Mouse (Mus musculus) lung, embryonic 14.5 days (tissue): ENCODE measurements around the gene Kazald1. TPM values are rescaled to one million over a fixed set of nuclear protein-coding genes. Genes with fewer than 3 reads are reported as not detected.
A peak's percentile ranks its signal among the peaks of the same experiment; 100 is the strongest.

Experiments used
- ATAC-seq: fragments of 200-750 bp; cut with Nextera tagmentation; 2 replicates; pipeline ENCODE4 v1.8.0; 2017; ENCODE audit warnings: mild to moderate bottlenecking, moderate TSS enrichment, moderate library complexity; ENCODE audit not compliant: insufficient read depth
- DNase-seq: peaks from one replicate; pipeline ENCODE4 v3.0.0-alpha.2; 2015
- H3K27ac ChIP-seq: fragments of 300-500 bp; sonication (generic); 2 replicates; pipeline ENCODE4 v1.5.1; 2014; ENCODE audit warnings: low read depth, mild to moderate bottlenecking, moderate library complexity
- H3K27me3 ChIP-seq: fragments of 300-500 bp; sonication (generic); 2 replicates; pipeline ENCODE4 v1.6.1; 2014; ENCODE audit warnings: low read length, control low read depth; ENCODE audit not compliant: insufficient read depth
- H3K36me3 ChIP-seq: fragments of 300-500 bp; sonication (generic); 2 replicates; pipeline ENCODE4 v1.6.1; 2014; ENCODE audit warnings: control low read depth; ENCODE audit not compliant: insufficient read depth
- H3K4me1 ChIP-seq: fragments of 300-500 bp; sonication (generic); 2 replicates; pipeline ENCODE4 v1.6.1; 2014; ENCODE audit warnings: antibody characterized with exemption, control low read depth; ENCODE audit not compliant: insufficient read depth
- H3K4me2 ChIP-seq: fragments of 300-500 bp; sonication (generic); 2 replicates; pipeline ENCODE4 v1.6.1; 2014; ENCODE audit warnings: mild to moderate bottlenecking
- H3K4me3 ChIP-seq: fragments of 300-500 bp; sonication (generic); 2 replicates; pipeline ENCODE4 v1.5.1; 2014; ENCODE audit warnings: low read depth, low read length
- H3K9ac ChIP-seq: fragments of 300-500 bp; sonication (generic); 2 replicates; pipeline ENCODE4 v1.6.1; 2014
- H3K9me3 ChIP-seq: fragments of 300-500 bp; sonication (generic); 2 replicates; pipeline ENCODE4 v1.6.1; 2016; ENCODE audit warnings: low read depth, low read length, control low read depth
- CTCF ChIP-seq: IDR thresholded peaks from 2 replicates; pipeline ENCODE4 v1.5.1; 2016; ENCODE audit warnings: antibody characterized with exemption, low read depth
- WGBS: fragments of 180-500 bp; shearing (Covaris S2); extraction: QIAGEN DNeasy Blood & Tissue Kit; methylation state at CpG from one replicate; pipeline ENCODE4 v1.1.7; 2014; 5-methylcytosine and 5-hydroxymethylcytosine counted together
- polyA plus RNA-seq: library from polyadenylated mRNA; unstranded; fragments of >200 nt; fragmentation: Nextera tagmentation; extraction: Ambion mirVana; gene quantifications from 2 replicates; pipeline ENCODE4 v1.2.1, GENCODE M21; 2014

The Kazald1 gene
- polyA plus RNA-seq, 1 experiment from 2014 or later = 1.5 TPM

GRCm38 (mm10) chr19:45056908-45057698 is 17.9 kb upstream of the Kazald1 start:
- Histone ChIP-seq H3K9me3 (no peaks in the 10 kb centered on the region), H3K4me2 (peak overlapping the region; percentile 83), H3K4me3 (peak overlapping the region; percentile 56), H3K36me3 (peaks cover 21% of the 10 kb centered on the region; the same call in 1 of the 2 replicates), H3K4me1 (peaks cover 12% of the 10 kb centered on the region), H3K9ac (peak overlapping the region; percentile 78), H3K27ac (peak overlapping the region; percentile 96), H3K27me3 (no peaks in the 10 kb centered on the region)
- DNase-seq = no peak
- 71% methylated on average over 7 of the region's 7 CpGs for WGBS
- ATAC-seq = no peak
- no peak for TF ChIP-seq CTCF

GRCm38 (mm10) chr19:45057724-45058112 is 17.3 kb upstream of the Kazald1 start:
- H3K4me1 ChIP-seq = peaks cover 12% of the 10 kb centered on the region
- H3K9me3 ChIP-seq = no peaks in the 10 kb centered on the region
- H3K36me3 ChIP-seq = peaks cover 15% of the 10 kb centered on the region; the same call in 1 of the 2 replicates
- H3K9ac ChIP-seq = peak overlapping the region; percentile 78
- peak overlapping the region; percentile 96 for H3K27ac ChIP-seq
- H3K27me3 ChIP-seq = no peaks in the 10 kb centered on the region
- no peak for TF ChIP-seq CTCF
- peak; percentile 59 for DNase-seq
- peak overlapping the region; percentile 56 for H3K4me3 ChIP-seq
- 29% methylated on average over 7 of the region's 7 CpGs for WGBS
- H3K4me2 ChIP-seq = peak overlapping the region; percentile 83
- ATAC-seq = no peak

DNA sequence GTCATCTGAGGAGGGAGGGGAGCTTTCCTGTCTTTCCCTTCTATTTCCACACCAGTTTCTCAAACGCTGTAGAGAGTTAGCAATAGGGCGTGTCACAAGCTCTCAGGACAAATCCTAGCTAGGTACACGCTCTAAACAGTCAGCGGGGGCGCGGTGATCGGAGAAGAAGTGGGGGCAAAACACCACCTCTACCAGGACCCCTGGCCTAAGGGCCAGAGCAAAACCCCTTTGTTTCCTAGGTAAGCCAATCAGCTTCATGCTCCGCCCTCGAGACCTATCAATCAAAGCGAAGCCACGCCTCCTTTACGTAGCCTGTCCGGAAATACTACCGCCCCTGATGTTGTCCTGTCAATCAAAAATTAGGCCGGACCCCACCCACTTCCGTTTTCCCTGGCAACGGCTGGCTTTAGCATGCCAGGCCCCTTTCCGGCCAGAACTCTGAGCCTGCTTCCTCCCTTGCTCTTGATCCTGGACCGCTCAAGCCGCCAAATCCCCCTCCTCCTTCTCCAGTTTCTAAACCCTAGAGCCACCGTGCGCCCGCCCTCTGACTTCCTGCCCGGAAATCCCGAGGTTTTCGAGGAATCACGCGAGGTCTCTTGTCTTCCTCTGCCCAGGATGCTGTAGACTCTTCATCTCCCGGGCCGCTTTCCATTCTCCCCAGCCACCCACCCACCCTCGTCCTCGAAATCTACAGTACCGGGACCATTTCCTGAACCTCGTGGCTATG is 16.8 kb upstream of the Kazald1 start:
- Histone ChIP-seq H3K36me3 (peaks cover 10% of the 10 kb centered on the region; the same call in 1 of the 2 replicates), H3K4me3 (peak overlapping the region; percentile 56), H3K9me3 (no peaks in the 10 kb centered on the region), H3K4me2 (peak overlapping the region; percentile 83), H3K27ac (peak overlapping the region; percentile 96), H3K9ac (peak overlapping the region; percentile 78), H3K27me3 (no peaks in the 10 kb centered on the region), H3K4me1 (peaks cover 12% of the 10 kb centered on the region)
- DNase-seq (peak; percentile 100), ATAC-seq (peak; percentile 94)
- under 1% methylated on average over 34 of the region's 34 CpGs for WGBS
- TF ChIP-seq CTCF = no peak

DNA sequence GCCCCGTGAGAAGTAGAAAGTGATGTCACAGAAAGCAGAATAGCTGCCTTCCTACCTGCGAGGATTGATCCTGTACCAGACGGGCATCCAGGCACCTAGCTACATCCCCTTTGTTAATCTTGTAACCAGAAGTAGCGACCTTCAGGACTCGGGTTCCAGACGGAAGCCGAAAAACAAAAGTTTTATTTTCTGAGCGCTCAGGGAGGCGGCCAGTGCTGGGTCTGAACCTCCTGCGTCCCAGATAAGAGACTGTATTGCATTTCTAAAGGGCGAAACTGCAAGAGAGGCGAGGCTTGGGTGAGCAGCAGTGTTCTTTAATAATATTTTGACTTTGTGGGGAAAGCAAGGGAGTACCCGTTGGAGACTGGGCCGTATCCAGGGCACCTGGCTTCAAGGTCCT is 16.2 kb upstream of the Kazald1 start:
- no peak for TF ChIP-seq CTCF

GRCm38 (mm10) chr19:45063565-45064292 is 11.3 kb upstream of the Kazald1 start:
- Histone ChIP-seq H3K9ac (no peak overlapping the region), H3K27me3 (peaks cover 43% of the 10 kb centered on the region), H3K4me1 (no peaks in the 10 kb centered on the region), H3K27ac (no peak overlapping the region), H3K4me2 (no peak overlapping the region), H3K36me3 (no peaks in the 10 kb centered on the region), H3K4me3 (no peak overlapping the region), H3K9me3 (no peaks in the 10 kb centered on the region)
- DNase-seq (peak; percentile 60), ATAC-seq (no peak)
- WGBS = 41% methylated on average over 20 of the region's 20 CpGs
- TF ChIP-seq CTCF = peak; percentile 72

More for the DNA sequence above, 16.2 kb upstream of the Kazald1 start:
- DNase-seq (peak; percentile 31), ATAC-seq (no peak)
- peaks cover 12% of the 10 kb centered on the region for H3K4me1 ChIP-seq
- H3K4me3 ChIP-seq = peak overlapping the region; percentile 56
- H3K36me3 ChIP-seq = peaks cover 10% of the 10 kb centered on the region; the same call in 1 of the 2 replicates
- H3K27ac ChIP-seq = peak overlapping the region; percentile 96
- H3K9me3 ChIP-seq = no peaks in the 10 kb centered on the region
- H3K4me2 ChIP-seq = peak overlapping the region; percentile 83
- WGBS = under 1% methylated on average over 14 of the region's 14 CpGs
- H3K27me3 ChIP-seq = peaks cover 2% of the 10 kb centered on the region; the same call in 1 of the 2 replicates
- peak overlapping the region; percentile 78 for H3K9ac ChIP-seq

GRCm38 (mm10) chr19:45065226-45065625 is 9.8 kb upstream of the Kazald1 start:
- 5% methylated on average over 21 of the region's 21 CpGs for WGBS
- TF ChIP-seq CTCF = no peak
- ATAC-seq (no peak), DNase-seq (no peak)
- Histone ChIP-seq H3K36me3 (no peaks in the 10 kb centered on the region), H3K4me3 (no peak overlapping the region), H3K9me3 (no peaks in the 10 kb centered on the region), H3K4me2 (no peak overlapping the region), H3K27ac (no peak overlapping the region), H3K27me3 (peaks cover 43% of the 10 kb centered on the region), H3K4me1 (no peaks in the 10 kb centered on the region), H3K9ac (no peak overlapping the region)
